Mouse (Mus musculus) midbrain, embryonic 13.5 days (tissue): ENCODE data around the gene Rps11. TPM values are rescaled to one million over a fixed set of nuclear protein-coding genes. Genes with fewer than 3 reads are reported as not detected.
A peak's percentile ranks its signal among the peaks of the same experiment; 100 is the strongest.

ENCODE experiments used
- ATAC-seq: fragments of 200-750 bp; cut with Nextera tagmentation; 2 replicates; pipeline ENCODE4 v1.8.0; 2017; ENCODE audit warnings: mild to moderate bottlenecking, moderate TSS enrichment, moderate library complexity
- H3K27ac ChIP-seq: fragments of 300-500 bp; sonication (generic); 2 replicates; pipeline ENCODE4 v1.5.1; 2015; ENCODE audit warnings: inconsistent platforms, mild to moderate bottlenecking, moderate library complexity
- H3K27me3 ChIP-seq: fragments of 300-500 bp; sonication (generic); 2 replicates; pipeline ENCODE4 v1.6.1; 2015; ENCODE audit warnings: mild to moderate bottlenecking, inconsistent platforms
- H3K36me3 ChIP-seq: fragments of 300-500 bp; sonication (generic); 2 replicates; pipeline ENCODE4 v1.6.1; 2015; ENCODE audit warnings: mild to moderate bottlenecking, inconsistent platforms
- H3K4me1 ChIP-seq: fragments of 300-500 bp; sonication (generic); replicated peaks from 2 replicates; pipeline ENCODE4 v1.6.1; 2015; ENCODE audit warnings: inconsistent platforms
- H3K4me2 ChIP-seq: fragments of 300-500 bp; sonication (generic); replicated peaks from 2 replicates; pipeline ENCODE4 v1.6.1; 2015; ENCODE audit warnings: moderate library complexity, mild to moderate bottlenecking, inconsistent platforms
- H3K4me3 ChIP-seq: fragments of 300-500 bp; sonication (generic); replicated peaks from 2 replicates; pipeline ENCODE4 v1.5.1; 2015; ENCODE audit warnings: mild to moderate bottlenecking, inconsistent platforms
- H3K9ac ChIP-seq: fragments of 300-500 bp; sonication (generic); replicated peaks from 2 replicates; pipeline ENCODE4 v1.6.1; 2015; ENCODE audit warnings: mild to moderate bottlenecking, inconsistent platforms
- H3K9me3 ChIP-seq: fragments of 300-500 bp; sonication (generic); 2 replicates; pipeline ENCODE4 v1.6.1; 2016; ENCODE audit warnings: mild to moderate bottlenecking, inconsistent platforms
- WGBS: fragments of 180-500 bp; shearing (Covaris S2); methylation state at CpG from one replicate; pipeline ENCODE4 v1.1.7; 2015; 5-methylcytosine and 5-hydroxymethylcytosine counted together
- polyA plus RNA-seq: library from polyadenylated mRNA; unstranded; fragments of >200 nt; fragmentation: Nextera tagmentation; extraction: Ambion mirVana; gene quantifications from 2 replicates; pipeline ENCODE4 v1.2.1, GENCODE M21; 2015

The Rps11 gene
- polyA plus RNA-seq, 1 experiment from 2014 or later = 1,074 TPM

GRCm38 (mm10) chr7:45138403-45138802, 14.2 kb upstream of the Rps11 start:
- no peak for ATAC-seq
- WGBS = 82% methylated on average over 1 of the region's 1 CpGs
- Histone ChIP-seq H3K27ac (no peak overlapping the region), H3K4me1 (peaks cover 10% of the 10 kb centered on the region), H3K9me3 (no peaks in the 10 kb centered on the region), H3K4me3 (no peak overlapping the region), H3K27me3 (peaks cover 32% of the 10 kb centered on the region), H3K36me3 (peaks cover 21% of the 10 kb centered on the region; the same call in 1 of the 2 replicates), H3K4me2 (no peak overlapping the region), H3K9ac (no peak overlapping the region)

DNA sequence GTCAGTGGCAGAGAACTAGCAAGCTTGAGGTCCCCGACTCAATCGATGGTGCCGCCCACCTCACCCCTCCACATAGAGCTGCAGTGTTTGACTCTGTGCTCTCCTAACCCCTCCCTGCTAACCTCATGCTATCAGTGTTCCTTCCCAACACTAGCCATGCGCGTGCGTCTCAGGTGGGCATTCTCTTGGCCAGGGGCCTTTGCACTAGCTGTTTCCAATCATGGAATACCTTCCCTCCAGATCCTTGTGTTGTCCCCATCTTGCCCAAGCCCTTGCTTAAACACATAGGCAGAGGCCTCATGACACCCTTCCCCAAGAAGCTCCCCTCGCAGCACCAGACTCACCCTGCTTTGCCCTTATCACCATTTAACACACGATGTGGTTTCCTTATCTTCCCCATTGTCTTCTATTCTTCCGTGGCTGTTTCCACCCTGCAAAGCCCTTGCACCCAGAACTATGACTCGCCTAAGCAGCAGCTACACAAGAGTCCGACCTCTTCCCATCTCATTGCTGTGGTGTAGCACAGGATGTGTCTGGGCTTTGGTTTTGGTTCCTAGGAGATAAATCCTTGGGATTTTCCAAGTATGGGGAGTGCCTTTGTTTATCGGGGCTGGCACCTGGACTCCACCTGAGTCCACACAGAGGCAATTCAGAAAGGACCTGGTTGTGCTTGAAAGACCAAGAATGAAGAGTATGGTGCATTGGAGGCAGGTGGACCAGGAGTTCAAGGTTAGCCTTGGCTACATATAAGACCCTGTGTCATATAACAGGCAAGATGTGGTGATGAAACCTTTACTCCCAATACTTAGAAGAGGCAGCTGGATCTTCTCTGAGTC, 13.2 kb upstream of the Rps11 start:
- WGBS = 84% methylated on average over 12 of the region's 12 CpGs
- Histone ChIP-seq H3K4me2 (no peak overlapping the region), H3K27ac (no peak overlapping the region), H3K9me3 (no peaks in the 10 kb centered on the region), H3K4me3 (no peak overlapping the region), H3K27me3 (peaks cover 32% of the 10 kb centered on the region), H3K4me1 (peaks cover 10% of the 10 kb centered on the region), H3K36me3 (peaks cover 10% of the 10 kb centered on the region; the same call in 1 of the 2 replicates), H3K9ac (no peak overlapping the region)
- ATAC-seq = no peak

GRCm38 (mm10) chr7:45135993-45136567, 11.8 kb upstream of the Rps11 start, which contains the start of the genes Gm45713 and Flt3l:
Gm45713 (minus strand) TSS chr7:45136231.
Flt3l (minus strand) TSS chr7:45136432.
- Histone ChIP-seq H3K9ac (peak within 1 kb of the TSS; percentile 63; the same call in 1 of the 2 replicates), H3K27ac (no peak within 1 kb of the TSS), H3K27me3 (peaks cover 32% of the 10 kb centered on the region), H3K4me3 (peak within 1 kb of the TSS; percentile 41), H3K9me3 (no peaks in the 10 kb centered on the region), H3K36me3 (no peaks in the 10 kb centered on the region), H3K4me2 (peak within 1 kb of the TSS; percentile 65), H3K4me1 (peaks cover 10% of the 10 kb centered on the region)
- ATAC-seq = peak; percentile 87
- 5% methylated on average over 29 of the region's 29 CpGs for WGBS

DNA sequence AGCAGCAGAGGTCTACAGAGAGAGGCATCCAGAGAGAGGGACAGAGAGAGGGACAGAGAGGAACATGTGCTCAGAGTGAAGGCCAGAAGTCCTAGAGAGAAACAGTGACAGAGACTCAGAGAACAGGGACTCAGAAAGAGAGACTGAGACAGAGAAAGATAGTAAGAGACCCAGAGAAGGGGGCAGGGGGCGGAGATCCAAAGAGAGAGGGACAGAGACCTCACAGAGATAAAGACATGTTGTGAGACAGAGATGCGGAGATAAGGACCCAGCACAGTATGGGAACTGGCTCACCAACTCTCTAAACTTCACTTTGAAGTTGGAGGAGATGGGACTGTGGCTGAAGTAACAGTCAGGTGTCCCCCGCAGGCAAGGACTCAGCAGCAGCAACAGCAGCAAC, 11.1 kb upstream of the Rps11 start:
- H3K36me3 ChIP-seq = no peaks in the 10 kb centered on the region
- 77% methylated on average over 3 of the region's 3 CpGs for WGBS
- peaks cover 10% of the 10 kb centered on the region for H3K4me1 ChIP-seq
- peaks cover 32% of the 10 kb centered on the region for H3K27me3 ChIP-seq
- ATAC-seq = no peak
- no peaks in the 10 kb centered on the region for H3K9me3 ChIP-seq
- no peak overlapping the region for H3K4me2 ChIP-seq
- H3K9ac ChIP-seq = peak overlapping the region; percentile 63; the same call in 1 of the 2 replicates
- H3K27ac ChIP-seq = no peak overlapping the region
- H3K4me3 ChIP-seq = no peak overlapping the region

GRCm38 (mm10) chr7:45134544-45135026, 10.3 kb upstream of the Rps11 start:
- WGBS = 7% methylated on average over 12 of the region's 12 CpGs
- peaks cover 32% of the 10 kb centered on the region for H3K27me3 ChIP-seq
- H3K4me1 ChIP-seq = peaks cover 15% of the 10 kb centered on the region
- no peak overlapping the region for H3K9ac ChIP-seq
- no peak overlapping the region for H3K4me2 ChIP-seq
- no peaks in the 10 kb centered on the region for H3K36me3 ChIP-seq
- H3K4me3 ChIP-seq = no peak overlapping the region
- no peak overlapping the region for H3K27ac ChIP-seq
- no peaks in the 10 kb centered on the region for H3K9me3 ChIP-seq
- ATAC-seq = no peak

GRCm38 (mm10) chr7:45133446-45134159, 9.4 kb upstream of the Rps11 start:
- no peaks in the 10 kb centered on the region for H3K36me3 ChIP-seq
- H3K9ac ChIP-seq = no peak overlapping the region
- no peak overlapping the region for H3K4me2 ChIP-seq
- H3K4me3 ChIP-seq = no peak overlapping the region
- H3K27me3 ChIP-seq = peaks cover 32% of the 10 kb centered on the region
- H3K27ac ChIP-seq = no peak overlapping the region
- ATAC-seq = no peak
- no peaks in the 10 kb centered on the region for H3K9me3 ChIP-seq
- 76% methylated on average over 8 of the region's 8 CpGs for WGBS
- H3K4me1 ChIP-seq = peaks cover 19% of the 10 kb centered on the region

DNA sequence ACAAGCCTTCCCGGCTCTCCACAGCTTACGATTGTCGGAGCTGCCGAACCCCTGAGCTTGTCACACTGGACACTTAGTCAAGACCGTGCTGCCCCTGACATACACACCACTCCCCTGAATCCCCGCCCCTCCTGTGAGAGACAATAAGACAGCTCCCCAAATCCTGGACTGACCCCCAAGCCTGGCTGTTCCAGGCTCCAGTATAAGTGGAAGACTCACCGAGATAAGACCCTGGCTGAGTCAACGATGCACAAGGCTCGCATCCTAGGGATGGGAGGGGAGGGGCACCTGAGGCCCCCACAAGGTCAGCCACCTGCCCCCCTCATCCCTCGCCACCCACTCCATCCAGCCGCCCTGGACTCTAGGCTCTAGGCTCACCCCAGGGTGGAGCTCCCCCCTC, 7.6 kb upstream of the Rps11 start:
- ATAC-seq = no peak
- Histone ChIP-seq H3K36me3 (peaks cover 6% of the 10 kb centered on the region), H3K27ac (no peak overlapping the region), H3K9me3 (no peaks in the 10 kb centered on the region), H3K27me3 (peaks cover 20% of the 10 kb centered on the region), H3K4me1 (peaks cover 29% of the 10 kb centered on the region), H3K4me3 (no peak overlapping the region), H3K4me2 (no peak overlapping the region), H3K9ac (no peak overlapping the region)
- WGBS = 78% methylated on average over 10 of the region's 11 CpGs

DNA sequence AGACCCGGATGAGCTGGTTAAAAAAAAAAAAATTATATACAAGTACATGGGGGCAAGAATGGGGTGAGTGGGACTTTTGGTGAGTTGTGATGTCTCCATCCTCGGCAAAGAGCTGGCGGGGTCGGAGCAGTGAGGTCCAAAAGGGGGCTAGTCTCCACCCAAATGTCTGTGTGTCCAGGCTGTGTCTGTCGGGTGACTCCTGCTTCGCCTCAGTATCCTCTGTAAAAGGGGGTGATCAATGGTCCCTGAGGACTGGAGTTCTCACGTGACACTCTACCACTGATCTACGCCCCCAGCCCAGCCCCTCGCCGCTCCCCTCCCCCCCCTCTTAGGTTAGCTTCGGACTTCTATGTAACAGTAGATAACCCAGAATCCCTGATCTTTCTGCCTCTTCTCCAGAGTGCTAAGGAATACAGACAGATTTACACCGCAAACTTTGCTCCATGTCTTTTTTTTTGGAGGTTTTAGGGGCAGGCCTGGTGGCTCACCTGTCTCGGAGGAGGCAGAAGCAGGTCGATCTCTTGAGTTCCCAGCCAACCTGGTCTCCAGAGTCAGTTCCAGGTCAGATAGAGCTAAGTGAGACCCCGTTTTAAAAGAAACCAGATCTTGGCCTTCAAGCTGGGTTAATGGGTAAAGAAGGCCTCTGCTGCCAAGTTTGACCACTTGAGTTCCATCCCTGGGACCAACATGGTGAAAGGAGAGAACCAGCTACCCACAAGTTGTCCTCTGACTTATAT, 5.7 kb upstream of the Rps11 start:
- ATAC-seq = no peak
- Histone ChIP-seq H3K27ac (peak overlapping the region; percentile 94; the same call in 1 of the 2 replicates), H3K4me1 (peaks cover 36% of the 10 kb centered on the region), H3K4me3 (peak overlapping the region; percentile 49), H3K4me2 (peak overlapping the region; percentile 62), H3K36me3 (peaks cover 25% of the 10 kb centered on the region), H3K9me3 (no peaks in the 10 kb centered on the region), H3K9ac (peak overlapping the region; percentile 63; the same call in 1 of the 2 replicates), H3K27me3 (peaks cover 5% of the 10 kb centered on the region)
- WGBS = 58% methylated on average over 15 of the region's 15 CpGs

DNA sequence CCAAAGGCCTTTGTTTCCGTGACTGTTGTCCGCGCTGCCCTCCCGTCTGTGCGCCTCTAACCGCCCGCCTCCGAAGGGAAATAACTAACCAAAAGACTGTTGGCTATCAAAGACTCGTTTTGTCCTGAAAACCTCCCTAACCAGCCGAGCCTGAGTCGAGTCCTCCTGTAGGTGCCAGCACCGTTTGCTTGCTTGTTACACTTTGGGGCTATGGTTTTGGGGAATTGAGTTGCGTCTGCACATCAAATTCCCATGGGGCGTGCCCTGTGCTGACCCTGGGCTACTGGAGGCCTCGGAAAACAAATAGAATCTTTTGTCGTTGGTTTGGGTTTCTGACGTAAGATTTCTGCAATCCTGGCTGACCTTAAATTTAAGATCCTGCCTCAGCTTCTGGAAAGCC, 5.1 kb upstream of the Rps11 start:
- peak overlapping the region; percentile 94 for H3K27ac ChIP-seq
- no peak for ATAC-seq
- H3K9me3 ChIP-seq = no peaks in the 10 kb centered on the region
- peaks cover 41% of the 10 kb centered on the region for H3K4me1 ChIP-seq
- H3K9ac ChIP-seq = peak overlapping the region; percentile 63
- H3K27me3 ChIP-seq = no peaks in the 10 kb centered on the region; the same call in 1 of the 2 replicates
- peak overlapping the region; percentile 62 for H3K4me2 ChIP-seq
- 1% methylated on average over 17 of the region's 17 CpGs for WGBS
- peaks cover 26% of the 10 kb centered on the region for H3K36me3 ChIP-seq
- peak overlapping the region; percentile 49 for H3K4me3 ChIP-seq

DNA sequence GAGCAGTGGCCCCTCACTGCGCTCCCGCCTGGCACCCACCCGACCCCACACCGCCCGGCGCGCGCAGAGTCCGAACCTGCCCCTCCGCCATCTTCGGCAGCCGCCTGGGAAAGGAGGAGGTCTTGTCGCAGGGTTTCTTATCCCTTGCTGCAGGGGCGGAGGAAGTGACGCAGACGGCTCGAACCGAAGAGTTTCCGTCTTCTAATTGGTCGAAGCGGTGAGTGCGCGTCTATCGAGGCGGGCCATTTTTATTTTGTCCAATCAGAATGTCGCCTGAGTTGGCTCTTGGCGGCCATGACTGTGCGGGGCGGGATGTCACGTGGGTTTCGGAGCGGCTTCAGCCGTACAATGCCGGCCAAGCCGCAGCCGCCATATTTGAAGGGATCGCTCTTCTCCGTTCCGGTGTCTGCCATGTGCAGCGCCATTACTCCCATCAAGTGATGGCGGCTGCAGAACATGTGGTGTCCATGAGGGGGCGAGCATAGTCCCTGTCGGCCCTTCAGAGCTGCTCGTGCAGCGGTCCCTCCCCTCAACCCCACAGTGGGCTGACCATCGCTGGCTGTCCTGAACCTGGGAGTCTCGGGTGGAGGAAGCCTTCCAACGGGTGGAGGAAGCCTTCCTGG, 4.5 kb upstream of the Rps11 start, which contains the start of gene Rpl13a:
Rpl13a (minus strand) TSS at position 138 of the 623 bp plus-strand sequence.
- WGBS = 0% methylated on average over 48 of the region's 48 CpGs
- ATAC-seq = peak; percentile 95
- Histone ChIP-seq H3K36me3 (peaks cover 26% of the 10 kb centered on the region), H3K27ac (peak within 1 kb of the TSS; percentile 94), H3K27me3 (no peaks in the 10 kb centered on the region; the same call in 1 of the 2 replicates), H3K4me3 (peak within 1 kb of the TSS; percentile 65), H3K4me1 (peaks cover 41% of the 10 kb centered on the region), H3K4me2 (peak within 1 kb of the TSS; percentile 75), H3K9ac (peak within 1 kb of the TSS; percentile 97), H3K9me3 (no peaks in the 10 kb centered on the region)
